Mouse (Mus musculus) erythroblast, adult 5-6 weeks (primary cell): ENCODE measurements around the gene Kdm2b. TPM values are rescaled to one million over a fixed set of nuclear protein-coding genes. Genes with fewer than 3 reads are reported as not detected.
A peak's percentile ranks its signal among the peaks of the same experiment; 100 is the strongest.
"Not testable (repeated sequence)": the region's sequence is repeated elsewhere in the genome, so short reads cannot be mapped to it uniquely, and the experiment has no call there.

Experiments used
- ATAC-seq: replicated peaks from 2 replicates; pipeline ENCODE4 v1.8.0; 2016; ENCODE audit warnings: moderate number of reproducible peaks, mild to moderate bottlenecking, moderate TSS enrichment, inconsistent platforms; ENCODE audit not compliant: poor library complexity, low FRiP score, severe bottlenecking
- total RNA-seq, 2 experiments: library from RNA; stranded (forward) in 1 of 2; stranded (reverse) in 1 of 2; fragments of 150-400 nt in 1 of 2; fragments of 200-764, 138-1000 nt in 1 of 2; gene quantifications; 2 replicates each; pipeline versions ENCODE4 v1.2.3 to v1.2.4; 2015 to 2017; ENCODE audit warnings: low replicate concordance in 2 of 2

The Kdm2b gene
- total RNA-seq, 2 experiments from 2014 or later, result 7.5 to 28.3 TPM

DNA sequence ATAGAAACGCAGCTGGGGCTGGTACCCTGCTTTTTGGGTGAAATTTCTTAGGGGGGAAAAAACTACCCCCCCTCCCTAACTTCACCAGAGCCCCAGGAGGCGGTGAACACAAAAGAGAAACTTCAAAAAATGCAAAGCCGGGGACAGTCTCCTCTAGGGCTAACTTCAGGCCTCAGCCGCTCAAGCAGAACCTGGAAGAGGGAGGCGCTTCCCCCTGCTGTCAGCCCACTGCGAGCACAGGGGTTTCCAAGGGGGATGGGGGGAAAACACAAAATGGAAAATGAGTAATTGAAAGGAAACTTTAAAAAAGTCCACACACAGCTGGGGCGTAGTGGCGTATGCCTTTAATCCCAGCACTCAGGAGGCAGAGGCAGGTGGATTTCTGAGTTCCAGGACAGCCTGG is 3.5 kb downstream of the Kdm2b start:
- no peak for ATAC-seq

- no peak for ATAC-seq
Observed at GRCm38 (mm10) chr5:122985276-122985675, 4.3 kb downstream of the Kdm2b start.

- ATAC-seq, result no peak
Observed at GRCm38 (mm10) chr5:122984483-122984882, 5.1 kb downstream of the Kdm2b start.

DNA sequence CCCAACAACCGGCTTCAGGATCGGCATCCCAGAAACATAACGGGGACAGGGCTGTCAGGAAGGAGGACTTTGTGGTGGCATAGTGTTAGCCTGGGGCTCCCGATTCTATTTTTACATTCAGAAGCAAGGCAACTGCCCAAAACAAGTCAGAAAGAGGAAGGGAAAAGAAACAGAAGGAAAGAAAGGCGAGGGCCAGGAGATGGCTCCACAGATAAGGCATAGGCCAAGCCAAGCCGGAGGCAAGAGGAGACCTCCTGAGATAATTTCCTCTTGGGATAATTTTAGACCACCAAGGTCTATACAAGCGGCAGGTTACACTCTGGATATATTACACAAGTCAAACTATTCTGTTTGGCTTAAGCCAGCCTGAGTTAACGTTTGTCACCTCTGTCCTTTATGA is 10.7 kb downstream of the Kdm2b start:
- no peak for ATAC-seq

- ATAC-seq, result not testable (repeated sequence)
Observed at GRCm38 (mm10) chr5:122974701-122975100, 14.9 kb downstream of the Kdm2b start.

DNA sequence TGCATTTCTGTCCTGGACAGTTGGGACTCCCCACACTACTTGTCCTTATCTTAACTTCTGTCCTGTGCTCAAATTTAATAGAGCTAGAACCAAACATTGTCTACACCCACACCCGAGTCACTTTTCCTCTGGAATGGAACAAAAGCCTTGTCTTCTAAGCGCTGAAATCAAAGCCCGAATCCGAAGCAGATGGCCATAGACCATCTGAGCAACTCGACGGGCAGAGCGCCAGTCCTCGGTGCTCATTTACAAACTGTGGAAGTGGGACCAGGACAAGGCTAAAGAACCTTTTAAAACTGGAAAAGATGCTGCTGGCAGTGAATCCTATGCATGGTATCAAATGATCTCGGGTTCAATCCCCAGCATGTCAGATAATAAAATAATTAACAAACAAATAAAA is 17.5 kb downstream of the Kdm2b start:
- ATAC-seq, result no peak

- no peak for ATAC-seq
Observed at GRCm38 (mm10) chr5:122971438-122971837, 18.2 kb downstream of the Kdm2b start.

DNA sequence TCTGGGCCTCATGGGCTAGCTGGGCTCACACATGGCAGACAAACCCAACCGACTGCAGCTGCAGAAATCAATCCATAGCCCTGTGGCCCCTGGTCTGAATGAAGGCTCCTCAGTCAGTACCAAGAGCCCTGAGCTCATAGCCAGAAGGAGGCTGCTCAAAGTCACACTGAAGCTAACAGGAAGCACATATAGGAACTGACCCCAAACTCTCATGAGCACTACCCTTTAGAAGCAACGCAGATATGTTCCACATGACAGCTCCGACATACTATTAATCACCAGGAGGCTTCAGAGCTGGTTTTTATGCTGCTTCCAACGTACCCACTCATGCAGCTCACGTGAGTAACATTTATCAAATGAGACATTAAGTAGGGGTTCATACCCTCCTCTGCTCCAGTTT is 19.6 kb downstream of the Kdm2b start:
- ATAC-seq, result no peak

DNA sequence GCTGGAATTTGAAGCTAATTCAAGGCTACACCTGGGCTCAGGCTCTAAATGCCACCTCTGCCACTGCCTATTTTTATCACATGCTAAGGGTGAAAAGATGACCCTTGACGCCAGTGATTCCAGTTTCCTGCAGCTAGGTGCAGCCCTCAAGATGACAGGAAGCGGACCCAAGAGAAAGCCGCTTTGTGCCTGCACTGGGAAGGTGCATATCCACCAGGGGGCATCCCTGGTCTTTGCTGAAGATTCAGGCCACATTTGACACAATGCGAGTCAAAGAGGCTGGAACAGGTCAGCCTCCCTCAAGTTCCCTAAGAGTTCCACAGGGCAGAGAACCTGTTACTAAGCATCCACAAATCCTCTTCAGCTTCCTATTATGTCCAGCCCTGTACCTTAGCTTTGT is 21.3 kb downstream of the Kdm2b start:
- 0 out of 2 replicates have a peak, but pooled peaks have one; percentile 50 for ATAC-seq

- no peak for ATAC-seq
Observed at GRCm38 (mm10) chr5:122965427-122965826, 24.2 kb downstream of the Kdm2b start.

- ATAC-seq, result no peak
Observed at GRCm38 (mm10) chr5:122964853-122965252, 24.8 kb downstream of the Kdm2b start.

DNA sequence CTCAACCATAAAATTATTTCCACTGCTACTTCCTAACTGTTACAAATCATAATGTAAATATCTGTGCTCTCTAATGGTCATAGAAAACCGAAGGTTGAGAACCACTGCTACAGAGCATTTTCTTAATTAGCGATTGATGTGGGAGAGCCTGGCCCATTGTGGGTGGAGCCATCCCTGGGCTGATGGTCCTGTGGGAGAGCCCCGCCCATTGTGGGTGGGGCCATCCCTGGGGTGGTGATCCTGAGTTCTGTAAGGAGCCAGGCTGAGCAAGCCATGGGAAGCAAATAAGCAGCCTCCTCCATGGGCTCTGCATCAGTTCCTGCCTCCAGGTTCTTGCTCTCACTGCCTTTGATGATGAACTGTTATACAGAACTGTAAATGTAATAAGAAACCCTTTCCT is 27.7 kb downstream of the Kdm2b start:
- ATAC-seq, result no peak; the same call in 1 of the 2 replicates

DNA sequence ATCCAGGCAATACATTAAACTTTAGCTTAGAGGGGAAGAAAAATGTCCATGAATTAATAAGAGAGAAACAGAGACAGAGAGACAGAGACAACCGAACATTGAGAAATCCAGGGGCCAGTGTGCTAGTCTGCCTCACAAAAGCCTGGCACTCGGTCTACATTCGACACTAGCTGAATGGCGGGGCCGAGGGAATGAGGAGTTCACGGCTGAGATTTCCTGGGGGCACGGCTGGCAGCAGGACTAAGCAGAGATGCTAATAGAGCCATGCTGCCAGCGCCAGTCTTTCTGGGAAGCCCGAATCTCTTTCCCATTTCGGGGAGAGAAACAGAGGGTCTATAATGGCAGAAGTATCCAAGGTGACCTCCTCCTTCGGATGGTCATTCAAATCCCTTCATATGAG is 30.2 kb downstream of the Kdm2b start:
- no peak for ATAC-seq

DNA sequence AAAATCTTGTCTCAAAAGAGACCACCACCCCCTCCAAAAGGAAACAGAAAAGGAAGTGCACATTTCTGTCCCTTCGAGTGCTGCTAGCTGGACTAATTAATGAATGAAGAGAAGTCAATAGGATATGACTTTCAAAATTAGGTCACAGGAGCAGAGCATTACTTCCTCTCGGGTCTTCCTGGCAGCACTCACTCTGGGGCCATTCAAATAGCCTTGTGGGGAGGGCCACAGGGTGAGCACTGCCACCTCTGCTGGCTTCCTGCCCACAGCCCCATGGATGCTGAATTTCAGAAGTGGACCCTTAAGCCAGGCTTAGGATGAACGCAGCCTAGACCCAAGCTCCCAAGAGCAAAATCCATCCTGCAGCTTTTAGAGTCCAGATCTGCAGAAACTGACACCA is 33.6 kb downstream of the Kdm2b start:
- no peak for ATAC-seq

DNA sequence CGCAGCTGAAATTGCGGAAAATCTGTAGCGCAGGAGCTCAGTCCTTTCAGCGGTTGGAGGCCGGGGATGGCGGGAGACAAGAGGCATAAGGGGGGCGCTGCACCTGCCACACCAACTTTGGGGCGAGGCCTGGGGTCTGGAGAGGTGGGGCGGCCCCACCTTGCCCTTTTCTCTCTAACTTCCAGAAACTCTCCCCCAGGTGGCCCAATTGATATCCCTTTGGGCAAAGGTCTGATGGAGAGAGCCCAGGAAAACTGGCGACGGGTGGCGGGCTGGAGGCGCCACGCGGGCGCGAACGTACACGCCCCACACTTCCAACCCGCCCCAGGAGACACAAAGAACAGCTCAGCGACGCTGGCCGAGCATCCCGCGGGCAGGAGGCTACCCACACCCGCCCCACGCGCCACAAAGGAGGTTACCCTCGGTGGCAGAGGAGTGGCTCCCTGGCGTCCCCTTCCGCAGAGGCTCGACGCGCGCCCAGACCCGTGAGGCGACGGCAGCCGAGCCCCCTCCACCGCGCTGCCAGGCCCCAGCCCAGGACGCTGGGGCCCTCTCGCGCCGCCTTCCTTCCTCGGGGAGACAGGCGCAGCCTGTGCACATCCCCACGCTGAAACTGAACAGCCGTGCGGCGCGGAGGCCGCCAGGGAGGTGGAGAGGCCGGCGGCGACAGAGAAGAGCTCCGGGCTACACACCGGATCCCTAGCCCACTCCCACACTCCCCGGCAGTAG is 37.5 kb downstream of the Kdm2b start:
- no peak for ATAC-seq

- ATAC-seq, result no peak
Observed at GRCm38 (mm10) chr5:122951056-122951912, 38.3 kb downstream of the Kdm2b start.

GRCm38 (mm10) chr5:122950329-122950953 is 39.2 kb downstream of the Kdm2b start:
- no peak for ATAC-seq

DNA sequence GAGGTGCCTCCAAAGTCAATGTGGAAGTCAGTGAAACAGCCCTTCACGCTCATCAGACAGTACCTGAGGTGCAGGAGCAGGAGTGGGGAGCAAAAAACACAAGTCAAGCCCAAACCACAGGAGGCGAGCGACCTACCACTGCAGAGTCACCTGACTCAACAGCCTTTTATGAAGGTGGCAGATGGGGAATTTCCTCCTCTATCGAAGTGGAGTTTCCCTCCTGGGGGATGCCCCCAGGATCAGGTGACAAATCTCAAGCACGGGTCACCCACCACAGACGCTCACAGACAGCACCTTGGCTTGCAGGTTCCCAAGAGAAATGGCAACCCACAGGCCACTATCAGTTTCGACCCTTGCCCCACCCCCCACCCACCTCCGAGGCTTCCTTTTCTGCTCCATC is 40.5 kb downstream of the Kdm2b start:
- ATAC-seq, result no peak

GRCm38 (mm10) chr5:122947534-122947933 is 42.1 kb downstream of the Kdm2b start:
- ATAC-seq, result no peak

DNA sequence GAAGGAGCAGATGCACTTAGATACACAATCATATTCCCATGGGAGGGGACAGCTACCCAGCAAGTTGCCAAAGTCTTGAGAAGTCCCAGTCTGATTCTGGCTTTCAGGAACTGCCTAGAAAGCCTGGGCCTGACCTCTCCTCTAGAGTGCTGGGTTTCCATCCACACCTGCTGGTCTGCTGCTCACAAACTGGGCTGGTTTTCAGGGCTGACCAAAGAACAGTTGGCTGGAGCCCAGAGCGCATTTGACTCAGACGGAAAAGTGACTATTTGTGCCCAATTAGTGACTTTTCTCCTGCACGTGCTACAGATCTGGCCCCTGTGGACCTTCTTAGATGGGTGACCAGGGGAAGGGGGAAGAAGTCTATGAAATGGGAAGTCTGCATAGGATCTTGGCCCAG is 50.9 kb downstream of the Kdm2b start:
- no peak for ATAC-seq
